Mouse (Mus musculus): Measurements from ENCODE around the gene Foxl2. TPM values are rescaled to one million over a fixed set of nuclear protein-coding genes. Genes with fewer than 3 reads are reported as not detected.

The Foxl2 gene
- total RNA-seq, 1 experiment from 2014 or later, result not detected

- ATAC-seq (replicated peaks in 1 of 2; ENCODE audit: insufficient read depth in 1 of 2, low FRiP score in 2 of 2, low TSS enrichment in 1 of 2, low read depth in 1 of 2, poor library complexity in 2 of 2, severe bottlenecking in 2 of 2), result no peak
Observed at GRCm38 (mm10) chr9:98994103-98994502, 39.0 kb downstream of the Foxl2 start.

- ATAC-seq (replicated peaks in 1 of 2; ENCODE audit: insufficient read depth in 1 of 2, low FRiP score in 2 of 2, low TSS enrichment in 1 of 2, low read depth in 1 of 2, poor library complexity in 2 of 2, severe bottlenecking in 2 of 2), result peak; percentile 49 to 58; a peak in 2 of 4 replicates
Observed at GRCm38 (mm10) chr9:98999881-99000339, 44.8 kb downstream of the Foxl2 start.

GRCm38 (mm10) chr9:99001326-99001725, 46.2 kb downstream of the Foxl2 start:
- no peak for ATAC-seq (replicated peaks in 1 of 2; ENCODE audit: insufficient read depth in 1 of 2, low FRiP score in 2 of 2, low TSS enrichment in 1 of 2, low read depth in 1 of 2, poor library complexity in 2 of 2, severe bottlenecking in 2 of 2)

Other genes with a start within 250 kb of the Foxl2 start
- not detected in 2 replicates for gene Prr23a1, start 112.8 kb upstream of the Foxl2 start, total RNA-seq (2017)
- gene Prr23a2, start 98.8 kb upstream of the Foxl2 start, total RNA-seq (2017), result not detected in 2 replicates
- not detected in 2 replicates for gene Prr23a3, start 90.5 kb upstream of the Foxl2 start, total RNA-seq (2017)
- not detected in 2 replicates for gene 7420426K07Rik, start 52.2 kb upstream of the Foxl2 start, total RNA-seq (2017)
- 98.6 and 105 TPM in 2 replicates for gene Faim, start 31.1 kb downstream of the Foxl2 start, total RNA-seq (2017)
- gene Gm1123, start 80.4 kb downstream of the Foxl2 start, total RNA-seq (2017), result not detected in 2 replicates
- gene Pik3cb, start 185.3 kb downstream of the Foxl2 start, total RNA-seq (2017), result 4.2 and 5.3 TPM in 2 replicates